Mouse (Mus musculus) heart, adult 8-10 months (tissue): Measurements from ENCODE around the gene Tmem204. TPM values are rescaled to one million over a fixed set of nuclear protein-coding genes. Genes with fewer than 3 reads are reported as not detected.

Experiments
- DNase-seq: peaks from one replicate; pipeline ENCODE4 v3.0.0; 2022; ENCODE audit warnings: low spot score
- total RNA-seq, 4 experiments: library from RNA; stranded (reverse); gene quantifications; 2 replicates each; pipeline ENCODE4 v1.2.4; 2022

Gene Tmem204
- total RNA-seq, 4 experiments from 2014 or later: 29.7 to 45.6 (median 39.3) TPM

DNA sequence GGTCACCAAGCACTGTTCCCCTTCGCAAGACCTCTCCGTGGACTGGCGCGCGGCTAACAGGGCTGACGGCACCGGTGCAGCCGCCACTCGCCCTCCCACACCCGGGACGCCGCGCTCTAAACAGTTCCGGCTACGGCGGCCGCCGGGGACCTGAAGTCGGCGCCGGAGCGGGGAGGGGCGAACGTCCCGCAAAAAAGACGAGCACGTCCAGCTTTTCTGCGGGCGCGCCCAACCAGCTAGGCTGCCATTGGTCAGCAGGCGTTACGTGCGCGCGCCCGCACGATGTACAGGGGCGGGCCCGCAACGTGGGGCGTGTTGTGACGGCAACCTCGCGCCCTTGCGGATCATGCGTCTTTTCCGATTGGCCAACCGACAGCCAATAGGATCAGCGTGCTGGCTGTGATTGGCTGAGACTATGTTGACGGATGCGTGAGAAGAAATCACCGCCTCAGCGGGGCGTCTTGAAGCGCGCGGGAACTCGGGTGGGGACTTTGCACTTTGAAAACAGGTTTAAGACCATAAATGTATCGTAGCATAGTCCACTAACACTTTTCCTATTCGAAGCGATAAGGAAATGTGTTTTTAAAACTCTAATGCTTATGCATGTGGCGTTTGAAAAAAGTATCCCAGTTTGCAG, 67.6 kb downstream of the Tmem204 start, which contains the start of the genes Cramp1l and Ift140:
Cramp1l (minus strand) TSS at position 134 of the 637 bp plus-strand sequence.
Ift140 (plus strand) TSS at position 431 of the 637 bp plus-strand sequence.
- peak; percentile 99 for DNase-seq

DNA sequence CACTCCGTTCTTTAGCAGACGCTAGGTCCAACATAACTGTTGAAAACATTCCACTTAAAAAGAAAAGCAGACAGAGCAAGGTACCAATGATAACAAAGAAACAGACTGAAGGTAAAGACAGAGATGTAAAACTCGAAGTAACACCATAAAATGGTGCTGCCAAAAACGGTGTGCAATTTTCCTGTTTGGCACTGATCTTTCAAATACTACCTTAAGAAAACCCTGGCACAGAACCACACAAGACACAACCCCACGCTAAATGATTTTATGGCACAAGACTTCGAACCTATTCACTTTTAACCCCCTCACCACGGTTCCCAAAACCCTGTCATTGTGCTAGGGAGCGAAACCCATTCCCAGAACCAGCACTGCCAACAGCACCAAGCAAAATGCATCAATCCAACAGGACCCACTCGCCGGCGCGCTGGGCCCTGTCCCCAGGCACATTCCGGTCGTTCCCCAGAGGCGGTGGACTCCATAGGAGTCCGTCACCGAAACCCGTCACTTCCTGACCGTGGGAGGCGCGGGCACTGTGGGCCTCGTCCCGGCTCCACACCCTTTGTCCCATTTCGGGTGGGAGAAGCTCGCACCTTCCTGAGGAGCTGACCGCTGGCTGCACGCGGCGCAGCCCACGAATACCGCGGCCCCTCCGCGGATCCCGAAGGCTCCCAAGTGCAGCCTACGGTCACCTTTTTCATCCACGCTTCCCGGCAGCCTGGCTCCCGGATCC, 68.4 kb downstream of the Tmem204 start:
- DNase-seq: peak; percentile 14

DNA sequence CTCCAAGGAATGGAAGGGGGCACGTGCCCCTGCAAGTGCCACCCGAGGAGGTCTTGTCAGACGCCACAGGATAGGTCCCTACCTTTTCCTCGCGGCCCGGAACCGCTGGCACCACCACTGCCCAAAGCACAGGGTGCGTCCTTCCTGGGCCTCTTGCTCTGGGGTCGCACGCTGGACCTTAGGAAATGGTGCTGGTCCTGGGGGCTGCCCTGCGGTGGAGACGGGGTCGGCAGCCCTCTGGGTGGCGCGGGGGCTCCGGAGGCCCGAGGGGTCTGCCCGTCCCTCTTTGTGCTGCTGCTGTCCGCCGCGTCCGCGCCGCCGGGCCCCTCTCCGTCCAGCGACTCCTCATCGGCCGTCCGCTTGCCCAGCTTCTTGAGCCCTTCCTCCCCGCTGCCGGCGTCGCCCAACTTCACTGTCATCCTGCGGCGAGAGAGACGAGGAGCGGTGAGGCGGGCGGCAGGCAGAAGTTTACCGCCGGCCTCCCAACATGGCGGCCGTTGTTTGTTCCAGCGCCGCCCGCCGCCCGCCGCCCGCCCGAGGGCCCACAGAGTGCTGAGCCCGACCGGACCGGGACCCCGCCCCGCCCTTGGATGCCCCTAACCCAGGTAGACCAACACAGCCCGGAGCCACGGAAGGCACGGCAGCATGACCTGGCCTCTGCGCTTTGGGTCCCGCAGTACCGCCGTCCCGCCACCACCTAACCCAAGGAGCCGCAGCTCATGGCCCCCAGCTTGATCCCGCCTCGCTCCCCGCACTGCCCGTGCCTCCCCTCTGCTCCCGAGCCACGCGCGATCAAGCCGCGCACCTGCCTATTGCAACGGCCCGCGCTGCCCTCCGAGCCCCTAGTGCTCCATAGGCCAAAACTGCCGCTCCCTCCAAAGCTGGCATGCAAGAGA, 69.5 kb downstream of the Tmem204 start:
- DNase-seq: peak; percentile 33

Other genes with a start within 250 kb of the Tmem204 start
- 10 to 100 TPM; 78.0 to 97.5 (median 87.2) TPM for gene Hagh, start 243.4 kb downstream of the Tmem204 start, total RNA-seq
- 10 to 100 TPM; 85.1 to 94.4 (median 88.7) TPM for gene Fahd1, start 233.2 kb downstream of the Tmem204 start, total RNA-seq
- 10 to 100 TPM in 2 of 4 experiments, 1 to 10 TPM in 2; 7.8 to 14.5 (median 11.1) TPM for gene Igfals, start 217.6 kb downstream of the Tmem204 start, total RNA-seq
- gene Nubp2, start 197.2 kb downstream of the Tmem204 start, total RNA-seq: 10 to 100 TPM; 17.2 to 20.1 (median 19.2) TPM
- gene Spsb3, start 196.9 kb downstream of the Tmem204 start, total RNA-seq: 10 to 100 TPM; 25.8 to 29.3 (median 27.7) TPM
- gene Eme2, start 188.5 kb downstream of the Tmem204 start, total RNA-seq: 10 to 100 TPM; 19.4 to 23.5 (median 21.1) TPM
- 100 to 1,000 TPM in 2 of 4 experiments, 10 to 100 TPM in 2; 88.8 to 125 (median 109) TPM for gene Mrps34, start 188.5 kb downstream of the Tmem204 start, total RNA-seq
- 10 to 100 TPM; 29.0 to 31.4 (median 29.5) TPM for gene Nme3, start 187.1 kb downstream of the Tmem204 start, total RNA-seq
- gene Mapk8ip3, start 146.6 kb downstream of the Tmem204 start, total RNA-seq: 10 to 100 TPM; 55.0 to 69.0 (median 62.5) TPM
- 10 to 100 TPM in 2 of 4 experiments, 1 to 10 TPM in 2; 6.4 to 12.8 (median 9.6) TPM for gene Jpt2, start 122.9 kb downstream of the Tmem204 start, total RNA-seq
- gene Cramp1l, start 67.8 kb downstream of the Tmem204 start, total RNA-seq: 10 to 100 TPM in 1 of 4 experiments, 1 to 10 TPM in 3; 9.4 to 11.3 (median 9.6) TPM
- gene Ift140, start 67.5 kb downstream of the Tmem204 start, total RNA-seq: 1 to 10 TPM; 3.5 to 6.3 (median 4.5) TPM
- 10 to 100 TPM; 10.8 to 15.7 (median 13.5) TPM for gene Telo2, start 32.4 kb upstream of the Tmem204 start, total RNA-seq
- 1 to 10 TPM; 3.4 to 7.7 (median 4.5) TPM for gene Ptx4, start 37.2 kb upstream of the Tmem204 start, total RNA-seq
- 10 to 100 TPM; 25.7 to 28.2 (median 27.1) TPM for gene Clcn7, start 49.8 kb upstream of the Tmem204 start, total RNA-seq
- not detected for gene Ccdc154, start 78.9 kb upstream of the Tmem204 start, total RNA-seq
- gene Gm38655, start 91.9 kb upstream of the Tmem204 start, total RNA-seq: not detected
- gene BC003965, start 101.0 kb upstream of the Tmem204 start, total RNA-seq: 10 to 100 TPM; 21.6 to 25.9 (median 22.5) TPM
- 10 to 100 TPM in 1 of 4 experiments, 1 to 10 TPM in 3; 7.0 to 11.2 (median 7.9) TPM for gene Unkl, start 104.8 kb upstream of the Tmem204 start, total RNA-seq
- gene Gnptg, start 156.5 kb upstream of the Tmem204 start, total RNA-seq: 10 to 100 TPM; 11.6 to 17.1 (median 14.5) TPM
- gene Tsr3, start 156.6 kb upstream of the Tmem204 start, total RNA-seq: 10 to 100 TPM in 1 of 4 experiments, 1 to 10 TPM in 3; 6.2 to 10.5 (median 8.2) TPM
- gene Baiap3, start 172.8 kb upstream of the Tmem204 start, total RNA-seq: 1 to 10 TPM in 1 of 4 experiments, under 1 TPM in 3; 0.52 to 1.5 (median 0.73) TPM
- gene Ube2i, start 191.0 kb upstream of the Tmem204 start, total RNA-seq: 10 to 100 TPM; 86.5 to 98.1 (median 89.4) TPM
- gene Prss34, start 214.8 kb upstream of the Tmem204 start, total RNA-seq: under 1 TPM in 1 of 4 experiments, not detected in 3; 0.23 TPM
- gene Prss28, start 225.1 kb upstream of the Tmem204 start, total RNA-seq: not detected
- not detected for gene Prss29, start 235.1 kb upstream of the Tmem204 start, total RNA-seq